Mouse (Mus musculus): ENCODE data around the gene Hs3st5.
"Not testable (repeated sequence)": the region's sequence is repeated elsewhere in the genome, so short reads cannot be mapped to it uniquely, and the experiment has no call there.

The Hs3st5 gene

GRCm38 (mm10) chr10:36506727-36507555 lies at the start of gene Hs3st5:
Gene Hs3st5 (plus strand): TSS chr10:36506814.
- DNase-seq (ENCODE audit: low spot score in 2 of 2) = no peak

GRCm38 (mm10) chr10:36468664-36469063 lies 38.0 kb upstream of the Hs3st5 start:
- DNase-seq (ENCODE audit: low spot score in 2 of 2) = no peak

- DNase-seq (ENCODE audit: low spot score in 2 of 2) = no peak
Observed at GRCm38 (mm10) chr10:36471135-36471534, 35.5 kb upstream of the Hs3st5 start.

- DNase-seq (ENCODE audit: low spot score in 2 of 2) = no peak
Observed at GRCm38 (mm10) chr10:36474834-36475233, 31.8 kb upstream of the Hs3st5 start.

- DNase-seq (ENCODE audit: low spot score in 2 of 2) = no peak
Observed at GRCm38 (mm10) chr10:36477543-36477942, 29.1 kb upstream of the Hs3st5 start.

- no peak for DNase-seq (ENCODE audit: low spot score in 2 of 2)
Observed at GRCm38 (mm10) chr10:36483362-36483761, 23.3 kb upstream of the Hs3st5 start.

DNA sequence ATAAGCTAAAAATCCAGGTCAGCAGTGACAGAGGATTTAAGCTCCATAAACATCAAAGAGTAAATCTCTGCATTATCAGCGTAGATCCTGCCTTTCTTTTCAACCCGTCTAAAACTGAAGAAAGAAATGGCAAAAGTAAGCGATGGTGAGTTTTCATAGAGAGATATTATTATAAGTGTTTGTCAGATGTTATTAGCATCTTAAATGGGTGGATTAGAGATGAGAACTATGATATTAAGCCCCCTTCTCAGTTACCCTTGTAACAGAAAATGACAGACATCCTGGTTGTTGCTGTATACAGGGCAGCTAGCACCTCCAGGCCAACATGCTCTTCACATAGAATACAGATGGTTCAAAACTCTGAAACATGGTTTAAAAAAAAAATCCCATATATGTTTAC lies 22.6 kb upstream of the Hs3st5 start:
- DNase-seq (ENCODE audit: low spot score in 2 of 2) = no peak

DNA sequence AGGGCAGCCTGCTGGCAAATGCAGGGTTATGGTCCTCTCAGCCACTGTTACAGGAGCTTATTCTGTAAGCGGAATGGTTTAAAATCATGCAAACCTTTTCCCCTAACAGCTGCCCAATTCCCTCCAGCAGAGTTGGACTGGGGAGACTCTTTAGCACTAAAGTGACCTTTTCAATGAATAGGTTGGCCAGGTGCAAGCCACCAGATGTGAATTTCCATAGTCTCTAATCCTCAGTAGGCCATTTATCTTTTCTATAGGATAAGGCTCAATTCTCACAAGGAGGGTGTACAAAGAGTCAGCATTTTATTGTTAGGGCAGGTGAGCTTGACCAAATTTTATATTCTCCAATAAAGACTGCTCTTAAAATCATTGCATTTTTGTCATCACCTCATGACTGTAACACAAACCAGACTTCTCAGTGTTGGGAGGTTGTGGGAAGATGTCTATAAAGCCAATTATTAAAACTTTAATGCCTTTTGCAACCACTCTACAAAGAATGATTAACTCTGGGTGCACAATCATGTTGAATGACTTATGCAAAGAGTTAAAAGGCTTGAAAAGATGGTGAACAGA lies 21.8 kb upstream of the Hs3st5 start:
- no peak for DNase-seq (ENCODE audit: low spot score in 2 of 2)

DNA sequence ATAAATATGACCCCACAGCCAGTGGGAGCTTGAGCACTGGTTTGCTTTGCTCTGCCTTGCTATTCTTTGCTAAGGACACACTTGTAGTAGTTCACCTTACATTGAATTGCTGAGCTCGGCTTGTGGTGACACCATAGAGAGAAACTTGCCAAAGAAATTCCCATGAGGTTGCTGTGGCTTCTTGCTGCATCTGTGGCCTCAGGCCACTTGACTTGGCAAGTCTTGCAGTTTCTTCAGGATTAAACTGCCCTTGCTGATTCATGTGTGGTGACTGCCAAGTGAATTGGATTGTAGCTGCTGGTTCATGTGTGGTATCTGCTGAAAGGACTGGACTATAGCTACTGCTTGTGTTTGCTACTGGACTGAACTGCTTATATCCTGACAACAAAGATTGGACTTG lies 13.0 kb upstream of the Hs3st5 start:
- no peak for DNase-seq (ENCODE audit: low spot score in 2 of 2)

GRCm38 (mm10) chr10:36499713-36500112 lies 6.9 kb upstream of the Hs3st5 start:
- no peak for DNase-seq (ENCODE audit: low spot score in 2 of 2)

- no peak for DNase-seq (ENCODE audit: low spot score in 2 of 2)
Observed at GRCm38 (mm10) chr10:36506033-36506726, 434 bp upstream of the Hs3st5 start.

GRCm38 (mm10) chr10:36507556-36507870 lies 899 bp downstream of the Hs3st5 start:
- DNase-seq (ENCODE audit: low spot score in 2 of 2) = no peak

DNA sequence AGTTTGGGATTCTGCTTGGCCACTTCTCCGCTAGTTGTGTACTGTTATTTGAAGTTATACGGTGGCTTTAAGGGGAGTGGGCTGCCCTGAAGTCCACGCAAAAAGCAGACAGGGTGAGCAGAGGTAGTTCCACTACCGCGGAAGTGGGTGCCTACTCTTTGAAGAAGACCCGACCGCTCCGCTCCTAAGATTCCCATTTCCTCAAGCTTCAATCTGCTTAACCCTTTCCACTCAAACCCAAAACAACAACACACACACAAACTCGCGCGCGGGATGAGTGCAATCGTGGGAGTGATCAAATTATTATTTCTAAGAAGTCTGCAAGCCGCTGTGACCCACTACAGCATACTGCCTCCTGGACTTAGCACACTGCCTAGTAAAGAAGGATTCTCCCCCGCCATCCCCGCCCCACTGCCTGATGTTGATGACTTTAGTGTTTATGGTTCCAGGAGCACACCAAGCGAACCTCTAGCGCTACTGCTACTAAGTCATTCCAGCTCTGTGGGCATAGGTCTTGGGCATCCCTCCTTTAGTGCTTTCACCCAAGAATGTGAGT lies 1.5 kb downstream of the Hs3st5 start:
- no peak for DNase-seq (ENCODE audit: low spot score in 2 of 2)

GRCm38 (mm10) chr10:36509477-36509876 lies 2.9 kb downstream of the Hs3st5 start:
- no peak for DNase-seq (ENCODE audit: low spot score in 2 of 2)

DNA sequence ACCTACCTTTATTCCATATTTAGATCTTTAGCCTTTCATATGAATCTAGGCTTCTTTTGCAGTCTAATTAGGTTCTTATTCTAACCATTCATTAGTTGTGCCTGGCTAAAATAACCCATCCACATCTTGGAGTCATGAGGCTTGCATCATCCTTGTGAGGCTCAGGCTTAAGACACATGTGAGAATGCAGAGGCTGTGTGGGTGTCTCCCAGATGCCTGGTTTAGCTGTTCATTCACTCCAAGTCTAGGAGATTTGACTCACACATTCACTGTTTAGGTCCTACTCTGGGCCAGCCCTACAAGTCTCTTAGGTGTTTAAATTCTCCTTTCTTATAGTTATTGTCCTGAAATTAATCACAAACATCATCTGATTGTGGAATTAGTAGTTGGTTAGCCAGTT lies 17.3 kb downstream of the Hs3st5 start:
- no peak for DNase-seq (ENCODE audit: low spot score in 2 of 2)

- no peak for DNase-seq (ENCODE audit: low spot score in 2 of 2)
Observed at GRCm38 (mm10) chr10:36533633-36534335, 27.2 kb downstream of the Hs3st5 start.

GRCm38 (mm10) chr10:36546622-36547021 lies 40.0 kb downstream of the Hs3st5 start:
- no peak for DNase-seq (ENCODE audit: low spot score in 2 of 2)

DNA sequence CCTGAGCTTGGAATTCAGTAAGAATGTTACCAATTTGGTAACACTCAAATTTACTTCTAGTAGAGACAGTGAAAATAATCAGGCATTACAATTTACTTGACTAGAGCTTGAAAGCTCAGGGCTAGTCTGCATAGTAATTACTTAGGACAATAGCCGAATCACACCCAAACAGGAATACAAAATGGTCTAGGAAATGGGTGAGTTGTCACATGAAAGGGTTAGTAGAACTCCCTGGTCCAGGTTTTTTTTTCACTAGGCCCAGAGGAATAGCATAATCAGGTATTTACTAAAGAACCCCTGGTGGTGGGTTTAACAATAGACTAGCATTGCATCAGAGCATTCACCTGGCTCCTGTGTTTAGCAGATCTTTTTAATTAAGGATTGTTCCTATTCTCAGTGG lies 41.1 kb downstream of the Hs3st5 start:
- DNase-seq (ENCODE audit: low spot score in 2 of 2) = not testable (repeated sequence)

- no peak for DNase-seq (ENCODE audit: low spot score in 2 of 2)
Observed at GRCm38 (mm10) chr10:36554057-36554456, 47.4 kb downstream of the Hs3st5 start.

- DNase-seq (ENCODE audit: low spot score in 2 of 2) = no peak
Observed at GRCm38 (mm10) chr10:36554941-36555888, 48.6 kb downstream of the Hs3st5 start.

DNA sequence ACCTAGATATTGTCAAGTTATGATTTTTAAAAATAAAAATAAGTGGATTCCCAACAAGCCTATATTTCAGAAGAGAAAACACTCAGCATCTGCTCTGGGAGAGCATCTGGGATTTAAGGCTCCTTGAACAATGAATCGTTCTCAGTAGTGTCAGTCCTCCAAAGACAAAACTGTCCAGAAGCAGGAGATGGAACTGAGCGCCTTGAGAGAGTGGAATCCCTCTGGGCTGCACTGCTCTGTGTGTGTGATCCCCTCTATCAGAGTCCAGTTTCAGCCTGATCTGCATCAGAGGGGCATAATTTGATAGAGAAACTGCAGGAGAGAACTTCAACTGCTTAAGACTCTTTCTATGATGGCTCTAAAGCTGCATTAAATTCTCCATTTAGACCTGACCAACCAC lies 49.5 kb downstream of the Hs3st5 start:
- DNase-seq (ENCODE audit: low spot score in 2 of 2) = no peak

Data from spleen, postnatal 14 days (tissue).